Mouse (Mus musculus): Measurements from ENCODE around the gene Shoc2. TPM values are rescaled to one million over a fixed set of nuclear protein-coding genes. Genes with fewer than 3 reads are reported as not detected.
A peak's percentile ranks its signal among the peaks of the same experiment; 100 is the strongest.

Gene Shoc2
- total and polyA plus RNA-seq, 3 experiments, result 14.1 to 27.1 (median 23.7) TPM

GRCm38 (mm10) chr19:53990538-53990937 is 46.4 kb downstream of the Shoc2 start:
- no peaks in the 10 kb centered on the region for H3K9me3 ChIP-seq (replicated peaks; ENCODE audit: low read length)
- no peak overlapping the region for H3K4me2 ChIP-seq (ENCODE audit: insufficient read depth, low read depth, poor library complexity, severe bottlenecking)
- H3K27ac ChIP-seq (ENCODE audit: insufficient read depth, low read depth), result no peak overlapping the region
- H3K9ac ChIP-seq (ENCODE audit: insufficient read depth, low read depth), result no peak overlapping the region
- 0 out of 2 replicates have a peak, but pooled peaks cover 2% of the 10 kb centered on the region for H3K79me2 ChIP-seq (replicated peaks; ENCODE audit: control insufficient read depth, extremely low read depth, insufficient read depth, poor library complexity, severe bottlenecking)
- H3K4me3 ChIP-seq (replicated peaks in 1 of 3; ENCODE audit: low read depth in 2 of 3, low read length in 2 of 3, poor library complexity in 1 of 3), result no peak overlapping the region
- peaks cover 3 to 20% of the 10 kb centered on the region in 2 experiments for H3K36me3 ChIP-seq (replicated peaks in 1 of 2; ENCODE audit: control insufficient read depth in 1 of 2, insufficient read depth in 1 of 2, low read length in 1 of 2)
- dilution Hi-C loops (cut with MboI; ENCODE audit: extremely low pct_ligation_motif_present, extremely low pct_unique_long_range_greater_than_20kb, low sequenced_read_pairs), result no loop called here
- in situ Hi-C loops (cut with MboI; ENCODE audit: low pct_ligation_motif_present, low pct_unique_long_range_greater_than_20kb, low sequenced_read_pairs), result no loop called here
- H3K27me3 ChIP-seq (replicated peaks), result no peaks in the 10 kb centered on the region
- H3K4me1 ChIP-seq (ENCODE audit: control insufficient read depth in 1 of 2, insufficient read depth in 2 of 2), result peaks cover 0 to 13% of the 10 kb centered on the region in 2 experiments; a peak in 2 of 4 replicates
- DNase-seq (ENCODE audit: extremely low read depth), result no peak
- no peak for TF ChIP-seq USF1 (IDR thresholded peaks at IDR 0.05; ENCODE audit: low read depth, low read length)
- no peak for TF ChIP-seq EP300 (IDR thresholded peaks at IDR 0.05; ENCODE audit: low read length)
- TF ChIP-seq ELF1 (IDR thresholded peaks at IDR 0.05; ENCODE audit: low read depth, low read length), result no peak
- TF ChIP-seq TBP (conservative IDR thresholded peaks at IDR 0.05; ENCODE audit: low read depth, low read length), result no peak
- TF ChIP-seq JUND (conservative IDR thresholded peaks at IDR 0.05; ENCODE audit: low read depth, low read length), result no peak
- TF ChIP-seq HCFC1 (IDR thresholded peaks at IDR 0.05; ENCODE audit: low read depth, low read length), result no peak
- no peak for TF ChIP-seq ZC3H11A (IDR thresholded peaks at IDR 0.05; ENCODE audit: low read depth, low read length)
- no peak for TF ChIP-seq GABPA (IDR thresholded peaks at IDR 0.05; ENCODE audit: insufficient replicate concordance, low read depth, low read length)
- no peak for TF ChIP-seq CHD2 (IDR thresholded peaks at IDR 0.05; ENCODE audit: low read length)

- Histone ChIP-seq H3K9ac (ENCODE audit: insufficient read depth, low read depth) (no peak overlapping the region), H3K4me1 (ENCODE audit: control insufficient read depth in 1 of 2, insufficient read depth in 2 of 2) (peaks cover 0 to 13% of the 10 kb centered on the region in 2 experiments; a peak in 2 of 4 replicates), H3K4me2 (ENCODE audit: insufficient read depth, low read depth, poor library complexity, severe bottlenecking) (no peak overlapping the region), H3K4me3 (replicated peaks in 1 of 3; ENCODE audit: low read depth in 2 of 3, low read length in 2 of 3, poor library complexity in 1 of 3) (no peak overlapping the region), H3K36me3 (replicated peaks in 1 of 2; ENCODE audit: control insufficient read depth in 1 of 2, insufficient read depth in 1 of 2, low read length in 1 of 2) (peaks cover 0 to 8% of the 10 kb centered on the region in 2 experiments), H3K79me2 (replicated peaks; ENCODE audit: control insufficient read depth, extremely low read depth, insufficient read depth, poor library complexity, severe bottlenecking) (0 out of 2 replicates have a peak, but pooled peaks cover 5% of the 10 kb centered on the region), H3K27ac (ENCODE audit: insufficient read depth, low read depth) (no peak overlapping the region), H3K9me3 (replicated peaks; ENCODE audit: low read length) (no peaks in the 10 kb centered on the region), H3K27me3 (replicated peaks) (no peaks in the 10 kb centered on the region)
- in situ Hi-C loops (cut with MboI; ENCODE audit: low pct_ligation_motif_present, low pct_unique_long_range_greater_than_20kb, low sequenced_read_pairs) (no loop called here), dilution Hi-C loops (cut with MboI; ENCODE audit: extremely low pct_ligation_motif_present, extremely low pct_unique_long_range_greater_than_20kb, low sequenced_read_pairs) (no loop called here)
- no peak for DNase-seq (ENCODE audit: extremely low read depth)
- no peak for TF ChIP-seq ZKSCAN1 (IDR thresholded peaks at IDR 0.05; ENCODE audit: borderline replicate concordance, low read depth, low read length)
- TF ChIP-seq ZC3H11A (IDR thresholded peaks at IDR 0.05; ENCODE audit: low read depth, low read length), result no peak
- peak; percentile 55 for TF ChIP-seq ZNF384 (IDR thresholded peaks at IDR 0.05; ENCODE audit: low read depth, low read length)
- no peak for TF ChIP-seq RAD21 (IDR thresholded peaks at IDR 0.05; ENCODE audit: low read depth, low read length)
- no peak for TF ChIP-seq TBP (conservative IDR thresholded peaks at IDR 0.05; ENCODE audit: low read depth, low read length)
- TF ChIP-seq MAFK (IDR thresholded peaks at IDR 0.05; ENCODE audit: insufficient replicate concordance, low read length), result no peak
- TF ChIP-seq CTCF (conservative IDR thresholded peaks at IDR 0.05 in 1 of 2, IDR thresholded peaks at IDR 0.05 in 1 of 2; ENCODE audit: low read depth in 2 of 2, low read length in 2 of 2), result no peak
- no peak for TF ChIP-seq HCFC1 (IDR thresholded peaks at IDR 0.05; ENCODE audit: low read depth, low read length)
Observed at GRCm38 (mm10) chr19:53993860-53994259, 49.8 kb downstream of the Shoc2 start.

All from CH12.LX (cell line).